Mouse (Mus musculus): ENCODE data around the gene Tmtc1. TPM values are rescaled to one million over a fixed set of nuclear protein-coding genes. Genes with fewer than 3 reads are reported as not detected.

Gene Tmtc1
- polyA plus RNA-seq, 1 experiment, result 0.01 TPM

DNA sequence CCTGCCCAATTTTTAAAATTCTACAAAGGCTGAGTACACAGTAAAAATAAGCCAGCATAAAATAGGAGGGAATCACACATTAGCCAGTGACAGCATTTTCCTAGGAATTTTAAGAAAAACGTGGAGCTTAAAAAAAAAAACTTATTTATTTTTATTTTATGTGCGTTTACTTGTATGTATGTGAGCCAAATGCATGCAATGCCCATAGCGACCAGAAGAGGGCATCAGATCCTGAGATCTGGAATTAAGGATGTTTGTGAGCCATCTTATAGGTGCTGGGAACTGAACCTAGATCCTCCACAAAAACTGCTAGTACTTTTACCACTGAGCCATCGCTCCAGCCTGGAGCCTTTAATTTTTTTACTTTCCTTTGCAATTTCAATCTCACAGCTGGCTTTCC, 11.3 kb upstream of the Tmtc1 start:
- H3K79me2 ChIP-seq (ENCODE audit: control insufficient read depth, insufficient read depth), result no peaks in the 10 kb centered on the region
- no peaks in the 10 kb centered on the region for H3K27me3 ChIP-seq (ENCODE audit: control insufficient read depth, insufficient read depth, insufficient read length)
- TF ChIP-seq CEBPB (IDR thresholded peaks at IDR 0.05; ENCODE audit: insufficient read depth, poor library complexity, severe bottlenecking) (no peak), POLR2AphosphoS2 (IDR thresholded peaks at IDR 0.05; ENCODE audit: insufficient read length, low read depth) (no peak), E2F4 (IDR thresholded peaks at IDR 0.05; ENCODE audit: insufficient read depth) (no peak), SRF (IDR thresholded peaks at IDR 0.05; ENCODE audit: control insufficient read depth, insufficient read length, low read depth) (no peak), TCF12 (IDR thresholded peaks at IDR 0.05; ENCODE audit: insufficient read depth, poor library complexity, severe bottlenecking) (no peak), POLR2A (IDR thresholded peaks at IDR 0.05; ENCODE audit: insufficient read length, low read depth) (no peak), MAX (IDR thresholded peaks at IDR 0.05; ENCODE audit: low read depth) (no peak), MYOG (IDR thresholded peaks at IDR 0.05; ENCODE audit: control insufficient read depth in 1 of 3, insufficient read depth in 1 of 3, insufficient read length in 2 of 3, low read depth in 2 of 3) (no peak), REST (IDR thresholded peaks at IDR 0.05; ENCODE audit: insufficient read depth, insufficient read length) (no peak), USF1 (IDR thresholded peaks at IDR 0.05; ENCODE audit: low read depth) (no peak), MYOD1 (IDR thresholded peaks at IDR 0.05; ENCODE audit: control insufficient read depth in 1 of 3, insufficient read length in 2 of 3, low read depth in 2 of 3) (no peak), TCF3 (IDR thresholded peaks at IDR 0.05; ENCODE audit: insufficient read length, low read depth) (no peak)
- H3K36me3 ChIP-seq (ENCODE audit: control insufficient read depth, insufficient read depth), result no peaks in the 10 kb centered on the region
- H3K4me2 ChIP-seq (ENCODE audit: low read depth), result no peak overlapping the region
- H3K4me3 ChIP-seq, result no peak overlapping the region
- no peak overlapping the region for H3ac ChIP-seq (ENCODE audit: control insufficient read depth, insufficient read length)

DNA sequence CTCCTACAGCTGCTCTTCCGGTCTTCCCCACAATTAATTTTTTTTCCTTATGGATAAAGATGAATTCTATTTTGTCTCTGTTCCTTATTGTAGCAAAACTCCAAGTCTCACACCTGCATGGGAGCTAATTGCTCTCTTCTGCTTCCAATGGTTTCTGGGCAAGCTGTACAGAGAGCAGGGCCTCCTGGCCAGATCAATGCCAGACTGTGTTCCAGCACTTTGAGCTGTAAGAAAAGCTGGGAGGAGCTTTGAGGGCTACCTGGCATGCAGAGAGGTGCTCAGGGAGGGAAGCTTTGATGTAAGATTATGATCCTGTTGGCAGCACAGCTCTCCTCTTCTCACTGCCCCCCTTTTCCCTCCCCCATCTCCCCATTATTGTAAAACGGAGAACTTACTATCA, 10.6 kb upstream of the Tmtc1 start:
- H3K4me3 ChIP-seq, result no peak overlapping the region
- TF ChIP-seq MAX (IDR thresholded peaks at IDR 0.05; ENCODE audit: low read depth) (no peak), POLR2A (IDR thresholded peaks at IDR 0.05; ENCODE audit: insufficient read length, low read depth) (no peak), MYOD1 (IDR thresholded peaks at IDR 0.05; ENCODE audit: control insufficient read depth in 1 of 3, insufficient read length in 2 of 3, low read depth in 2 of 3) (no peak), E2F4 (IDR thresholded peaks at IDR 0.05; ENCODE audit: insufficient read depth) (no peak), TCF12 (IDR thresholded peaks at IDR 0.05; ENCODE audit: insufficient read depth, poor library complexity, severe bottlenecking) (no peak), REST (IDR thresholded peaks at IDR 0.05; ENCODE audit: insufficient read depth, insufficient read length) (no peak), CEBPB (IDR thresholded peaks at IDR 0.05; ENCODE audit: insufficient read depth, poor library complexity, severe bottlenecking) (no peak), POLR2AphosphoS2 (IDR thresholded peaks at IDR 0.05; ENCODE audit: insufficient read length, low read depth) (no peak), SRF (IDR thresholded peaks at IDR 0.05; ENCODE audit: control insufficient read depth, insufficient read length, low read depth) (no peak), TCF3 (IDR thresholded peaks at IDR 0.05; ENCODE audit: insufficient read length, low read depth) (no peak), USF1 (IDR thresholded peaks at IDR 0.05; ENCODE audit: low read depth) (no peak), MYOG (IDR thresholded peaks at IDR 0.05; ENCODE audit: control insufficient read depth in 1 of 3, insufficient read depth in 1 of 3, insufficient read length in 2 of 3, low read depth in 2 of 3) (no peak)
- H3K27me3 ChIP-seq (ENCODE audit: control insufficient read depth, insufficient read depth, insufficient read length), result no peaks in the 10 kb centered on the region
- H3K36me3 ChIP-seq (ENCODE audit: control insufficient read depth, insufficient read depth), result no peaks in the 10 kb centered on the region
- no peak overlapping the region for H3K4me2 ChIP-seq (ENCODE audit: low read depth)
- H3K79me2 ChIP-seq (ENCODE audit: control insufficient read depth, insufficient read depth), result no peaks in the 10 kb centered on the region
- no peak overlapping the region for H3ac ChIP-seq (ENCODE audit: control insufficient read depth, insufficient read length)

DNA sequence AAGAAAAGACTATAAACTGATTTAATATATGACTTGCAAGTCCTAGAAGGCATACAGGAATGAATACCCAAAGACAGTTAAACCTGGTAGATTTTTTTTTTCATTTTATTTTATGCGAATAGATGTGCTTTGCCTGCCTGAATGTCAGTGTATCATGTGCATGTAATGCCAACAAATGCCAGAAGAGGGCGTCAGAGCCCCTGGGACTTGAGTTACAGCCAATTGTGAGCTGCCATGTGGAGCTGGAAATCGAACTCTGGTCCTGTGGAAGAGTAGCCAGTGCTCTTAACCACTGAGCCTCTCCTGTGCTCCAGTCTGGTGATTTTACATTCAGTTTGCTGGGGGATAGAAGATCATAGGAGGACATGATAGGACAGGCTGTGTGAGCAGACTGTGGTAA, 4.0 kb upstream of the Tmtc1 start:
- Histone ChIP-seq H3K4me3 (no peak overlapping the region), H3K79me2 (ENCODE audit: control insufficient read depth, insufficient read depth) (no peaks in the 10 kb centered on the region), H3K4me2 (ENCODE audit: low read depth) (no peak overlapping the region), H3ac (ENCODE audit: control insufficient read depth, insufficient read length) (no peak overlapping the region), H3K27me3 (ENCODE audit: control insufficient read depth, insufficient read depth, insufficient read length) (peaks cover 21% of the 10 kb centered on the region), H3K36me3 (ENCODE audit: control insufficient read depth, insufficient read depth) (no peaks in the 10 kb centered on the region)
- TF ChIP-seq USF1 (IDR thresholded peaks at IDR 0.05; ENCODE audit: low read depth), result no peak
- no peak for TF ChIP-seq TCF3 (IDR thresholded peaks at IDR 0.05; ENCODE audit: insufficient read length, low read depth)
- TF ChIP-seq SRF (IDR thresholded peaks at IDR 0.05; ENCODE audit: control insufficient read depth, insufficient read length, low read depth), result no peak
- TF ChIP-seq MYOD1 (IDR thresholded peaks at IDR 0.05; ENCODE audit: control insufficient read depth in 1 of 3, insufficient read length in 2 of 3, low read depth in 2 of 3), result no peak
- no peak for TF ChIP-seq MYOG (IDR thresholded peaks at IDR 0.05; ENCODE audit: control insufficient read depth in 1 of 3, insufficient read depth in 1 of 3, insufficient read length in 2 of 3, low read depth in 2 of 3)
- TF ChIP-seq TCF12 (IDR thresholded peaks at IDR 0.05; ENCODE audit: insufficient read depth, poor library complexity, severe bottlenecking), result no peak
- no peak for TF ChIP-seq E2F4 (IDR thresholded peaks at IDR 0.05; ENCODE audit: insufficient read depth)
- no peak for TF ChIP-seq POLR2A (IDR thresholded peaks at IDR 0.05; ENCODE audit: insufficient read length, low read depth)
- no peak for TF ChIP-seq REST (IDR thresholded peaks at IDR 0.05; ENCODE audit: insufficient read depth, insufficient read length)
- TF ChIP-seq CEBPB (IDR thresholded peaks at IDR 0.05; ENCODE audit: insufficient read depth, poor library complexity, severe bottlenecking), result no peak
- no peak for TF ChIP-seq POLR2AphosphoS2 (IDR thresholded peaks at IDR 0.05; ENCODE audit: insufficient read length, low read depth)
- TF ChIP-seq MAX (IDR thresholded peaks at IDR 0.05; ENCODE audit: low read depth), result no peak

DNA sequence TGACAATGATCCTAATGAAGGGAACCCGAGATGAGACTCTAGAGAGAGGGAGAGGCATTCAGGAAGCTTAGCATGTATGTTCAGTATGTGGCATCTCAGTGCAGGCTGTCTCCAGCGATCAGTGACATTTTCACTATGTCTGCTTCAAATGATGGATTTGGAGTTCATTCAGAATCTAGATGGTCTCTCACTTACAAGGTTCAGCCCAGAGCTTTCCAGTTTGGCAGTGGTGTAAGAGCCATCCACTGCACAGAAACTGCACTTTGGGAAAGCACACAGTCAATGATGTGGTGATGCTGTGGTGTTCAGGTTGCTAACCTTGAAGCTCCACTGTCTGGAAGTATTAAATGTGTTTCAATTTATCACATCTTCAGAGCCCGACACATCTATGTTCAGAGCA, 1.9 kb upstream of the Tmtc1 start:
- H3K27me3 ChIP-seq (ENCODE audit: control insufficient read depth, insufficient read depth, insufficient read length), result peaks cover 30% of the 10 kb centered on the region

More for the DNA sequence above, 1.9 kb upstream of the Tmtc1 start:
- H3K4me2 ChIP-seq (ENCODE audit: low read depth), result no peak overlapping the region
- no peaks in the 10 kb centered on the region for H3K36me3 ChIP-seq (ENCODE audit: control insufficient read depth, insufficient read depth)
- H3K79me2 ChIP-seq (ENCODE audit: control insufficient read depth, insufficient read depth), result no peaks in the 10 kb centered on the region
- TF ChIP-seq SRF (IDR thresholded peaks at IDR 0.05; ENCODE audit: control insufficient read depth, insufficient read length, low read depth), result no peak
- TF ChIP-seq TCF3 (IDR thresholded peaks at IDR 0.05; ENCODE audit: insufficient read length, low read depth), result no peak
- TF ChIP-seq TCF12 (IDR thresholded peaks at IDR 0.05; ENCODE audit: insufficient read depth, poor library complexity, severe bottlenecking), result no peak
- no peak for TF ChIP-seq MAX (IDR thresholded peaks at IDR 0.05; ENCODE audit: low read depth)
- no peak for TF ChIP-seq USF1 (IDR thresholded peaks at IDR 0.05; ENCODE audit: low read depth)
- no peak for TF ChIP-seq POLR2AphosphoS2 (IDR thresholded peaks at IDR 0.05; ENCODE audit: insufficient read length, low read depth)
- no peak for TF ChIP-seq E2F4 (IDR thresholded peaks at IDR 0.05; ENCODE audit: insufficient read depth)
- TF ChIP-seq REST (IDR thresholded peaks at IDR 0.05; ENCODE audit: insufficient read depth, insufficient read length), result no peak
- H3K4me3 ChIP-seq, result no peak overlapping the region
- H3ac ChIP-seq (ENCODE audit: control insufficient read depth, insufficient read length), result no peak overlapping the region

Data from myocyte (in vitro differentiated cells).